ENCODE assay signal across 8 mouse cellular contexts in the genomic region with DNA sequence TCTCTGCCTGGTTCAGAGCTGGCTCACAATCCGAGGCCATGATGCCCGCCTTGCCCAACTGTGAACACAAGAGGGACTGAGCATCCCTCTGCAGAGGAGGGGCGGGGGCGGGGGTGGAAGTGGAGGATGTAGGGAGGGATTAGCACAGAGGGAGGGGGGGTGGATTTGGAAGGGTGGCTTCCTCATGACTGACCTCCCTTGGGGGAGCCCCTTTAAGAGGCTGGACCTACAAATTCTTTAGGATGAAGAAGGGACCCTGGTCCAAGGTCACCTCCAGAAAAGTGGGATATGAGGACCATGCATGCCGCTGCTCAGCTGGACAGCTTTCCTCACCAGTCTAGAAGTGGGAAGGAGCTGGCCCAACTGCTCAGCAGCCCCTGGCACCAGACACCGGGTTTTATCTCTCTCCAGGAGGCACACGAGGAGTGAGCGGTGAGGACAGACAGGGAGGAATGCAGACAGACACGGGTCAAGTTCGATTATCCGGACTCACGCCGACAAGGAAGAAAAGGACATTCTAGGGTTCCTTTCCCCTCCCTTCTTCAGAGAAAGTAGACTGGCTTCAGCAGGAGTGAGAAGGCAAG. TPM values are rescaled to one million over a fixed set of nuclear protein-coding genes. Genes with fewer than 3 reads are reported as not detected.
DNase-seq lines count a peak whose midpoint lies in the region; ATAC-seq and TF ChIP-seq lines count a peak whose summit lies in the region.

No protein-coding gene starts in this region.

- intact Hi-C loops in heart, postnatal 14 days (cut with DNase I), result loop anchor here (2.0 kb wide), 1 partner anchor 89 kb away; no protein-coding TSS in a partner anchor
- intact Hi-C loops in gastrocnemius, postnatal 14 days (cut with DNase I; ENCODE audit: low total_unique reads), result no loop called here

- H3K4me2 ChIP-seq in heart, embryonic 13.5 days, result peak overlapping the region; percentile 100
- peak overlapping the region; percentile 75 for H3K4me2 ChIP-seq in hindbrain, embryonic 16.5 days (ENCODE audit: low read length)
- H3K4me2 ChIP-seq in midbrain, embryonic 15.5 days, result peak overlapping the region; percentile 78

- DNase-seq in heart, postnatal 14 days, result no peak
- peak; percentile 67 for DNase-seq in cerebellum, postnatal 10 days
- no peak for DNase-seq in gastrocnemius, postnatal 14 days
- no peak for DNase-seq in kidney, adult 18-20 months

- peaks cover 52% of the 10 kb centered on the region for H3K4me1 ChIP-seq in heart, embryonic 13.5 days
- H3K4me1 ChIP-seq in E14TG2a.4 (replicated peaks; ENCODE audit: low read depth, low read length), result peaks cover 55% of the 10 kb centered on the region
- peaks cover 50% of the 10 kb centered on the region for H3K4me1 ChIP-seq in hindbrain, embryonic 16.5 days (ENCODE audit: control insufficient read depth, insufficient read depth, low read depth, low read length)
- H3K4me1 ChIP-seq in midbrain, embryonic 15.5 days, result peaks cover 58% of the 10 kb centered on the region

- H3K9me3 ChIP-seq in heart, embryonic 13.5 days, result no peaks in the 10 kb centered on the region
- no peaks in the 10 kb centered on the region for H3K9me3 ChIP-seq in E14TG2a.4 (ENCODE audit: low read length)
- H3K9me3 ChIP-seq in hindbrain, embryonic 16.5 days (ENCODE audit: control insufficient read depth, low read length), result no peaks in the 10 kb centered on the region
- no peaks in the 10 kb centered on the region for H3K9me3 ChIP-seq in midbrain, embryonic 15.5 days

- H3K27ac ChIP-seq in heart, embryonic 13.5 days (replicated peaks), result peak overlapping the region; percentile 95
- peak overlapping the region; percentile 99 for H3K27ac ChIP-seq in hindbrain, embryonic 16.5 days (ENCODE audit: low read depth, low read length)
- peak overlapping the region; percentile 97 for H3K27ac ChIP-seq in midbrain, embryonic 15.5 days

- no peak for TF ChIP-seq CTCF in E14TG2a.4 (conservative IDR thresholded peaks at IDR 0.05; ENCODE audit: low read length)

- peaks cover 36% of the 10 kb centered on the region for H3K36me3 ChIP-seq in heart, embryonic 13.5 days
- H3K36me3 ChIP-seq in E14TG2a.4 (ENCODE audit: insufficient read depth, low read length), result peaks cover 40% of the 10 kb centered on the region
- H3K36me3 ChIP-seq in hindbrain, embryonic 16.5 days (ENCODE audit: control insufficient read depth, insufficient read depth, low read length), result peaks cover 3% of the 10 kb centered on the region; the same call in 1 of the 2 replicates
- H3K36me3 ChIP-seq in midbrain, embryonic 15.5 days (replicated peaks), result peaks cover 9% of the 10 kb centered on the region; the same call in 1 of the 2 replicates

- peak overlapping the region; percentile 98 for H3K4me3 ChIP-seq in heart, embryonic 13.5 days
- peak overlapping the region; percentile 96 for H3K4me3 ChIP-seq in E14TG2a.4 (replicated peaks; ENCODE audit: low read length)
- H3K4me3 ChIP-seq in hindbrain, embryonic 16.5 days (ENCODE audit: low read length), result peak overlapping the region; percentile 90
- H3K4me3 ChIP-seq in midbrain, embryonic 15.5 days, result peak overlapping the region; percentile 96

- no peak for ATAC-seq in heart, embryonic 13.5 days (ENCODE audit: extremely low read depth, insufficient number of reproducible peaks, low FRiP score, low TSS enrichment)
- ATAC-seq in hindbrain, embryonic 16.5 days, result no peak
- no peak for ATAC-seq in midbrain, embryonic 15.5 days (replicated peaks)

- WGBS in heart, embryonic 13.5 days, result 5% methylated on average over 13 of the region's 13 CpGs
- 6% methylated on average over 13 of the region's 13 CpGs for WGBS in hindbrain, embryonic 16.5 days
- WGBS in midbrain, embryonic 15.5 days, result under 1% methylated on average over 13 of the region's 13 CpGs

- H3K27me3 ChIP-seq in heart, embryonic 13.5 days (replicated peaks), result no peaks in the 10 kb centered on the region
- H3K27me3 ChIP-seq in E14TG2a.4 (ENCODE audit: insufficient read depth, low read length), result peaks cover 18% of the 10 kb centered on the region
- H3K27me3 ChIP-seq in hindbrain, embryonic 16.5 days (replicated peaks; ENCODE audit: control insufficient read depth, insufficient read depth, low read length), result no peaks in the 10 kb centered on the region
- H3K27me3 ChIP-seq in midbrain, embryonic 15.5 days (replicated peaks), result no peaks in the 10 kb centered on the region

- peak overlapping the region; percentile 89 for H3K9ac ChIP-seq in heart, embryonic 13.5 days
- H3K9ac ChIP-seq in hindbrain, embryonic 16.5 days (ENCODE audit: low read depth, low read length), result peak overlapping the region; percentile 98
- H3K9ac ChIP-seq in midbrain, embryonic 15.5 days, result peak overlapping the region; percentile 97

RNA-seq across cellular contexts. Expression of gene Ncdn, which starts 1.1 kb away (rescaled TPM):
- polyA plus RNA-seq in heart, embryonic 13.5 days (2015; fragmentation: Nextera tagmentation; extraction: Ambion mirVana), result 23.0 and 23.4 TPM in 2 replicates
- 10 to 100 TPM; 12.5 to 15.0 TPM for total RNA-seq in heart, postnatal 14 days (2021)
- 159 and 170 TPM in 2 replicates for polyA plus RNA-seq in hindbrain, embryonic 16.5 days (2015; fragmentation: Nextera tagmentation; extraction: Ambion mirVana)
- 133 TPM in 2 replicates for polyA plus RNA-seq in midbrain, embryonic 15.5 days (2015; fragmentation: Nextera tagmentation; extraction: Ambion mirVana)
- total RNA-seq in gastrocnemius, postnatal 14 days (2021), result 10 to 100 TPM in 1 of 2 experiments, 1 to 10 TPM in 1; 7.4 to 10.6 TPM

RNA-seq across cellular contexts. Expression of gene AU040320, which starts 1.2 kb away (rescaled TPM):
- 20.7 and 23.0 TPM in 2 replicates for polyA plus RNA-seq in heart, embryonic 13.5 days (2015; fragmentation: Nextera tagmentation; extraction: Ambion mirVana)
- total RNA-seq in heart, postnatal 14 days (2021), result 10 to 100 TPM; 29.9 to 30.3 TPM
- polyA plus RNA-seq in hindbrain, embryonic 16.5 days (2015; fragmentation: Nextera tagmentation; extraction: Ambion mirVana), result 35.0 and 39.4 TPM in 2 replicates
- polyA plus RNA-seq in midbrain, embryonic 15.5 days (2015; fragmentation: Nextera tagmentation; extraction: Ambion mirVana), result 40.5 and 41.4 TPM in 2 replicates
- total RNA-seq in gastrocnemius, postnatal 14 days (2021), result 10 to 100 TPM; 21.7 to 24.3 TPM

RNA-seq across cellular contexts. Expression of gene Tfap2e, which starts 16.1 kb away (rescaled TPM):
- polyA plus RNA-seq in heart, embryonic 13.5 days (2015; fragmentation: Nextera tagmentation; extraction: Ambion mirVana), result not detected in 2 replicates
- not detected for total RNA-seq in heart, postnatal 14 days (2021)
- 0.12 and 0.14 TPM in 2 replicates for polyA plus RNA-seq in hindbrain, embryonic 16.5 days (2015; fragmentation: Nextera tagmentation; extraction: Ambion mirVana)
- polyA plus RNA-seq in midbrain, embryonic 15.5 days (2015; fragmentation: Nextera tagmentation; extraction: Ambion mirVana), result 0.79 and 0.93 TPM in 2 replicates
- total RNA-seq in gastrocnemius, postnatal 14 days (2021), result not detected

Comparison
In these comparisons a context has a peak if more than half of its experiments do, and no peak if none do; other contexts are left out.
1. DNase-seq: peak in cerebellum, postnatal 10 days (2 of 2); none in heart, postnatal 14 days (0 of 2), gastrocnemius, postnatal 14 days (single experiment) and kidney, adult 18-20 months (single experiment).
2. Peak in every context shown above with its lines, with median percentiles within 50 percentile points of each other: H3K27ac ChIP-seq, H3K4me2 ChIP-seq, H3K4me3 ChIP-seq and H3K9ac ChIP-seq.